Mouse (Mus musculus) layer of hippocampus, adult 2 months (tissue): ENCODE measurements at regions not wholly inside any gene's neighbourhood (a gene's known extent, or its start where the extent isn't known, plus 50 kb on each side); places are given as distances from the start of the nearest gene placed in this dataset.

ENCODE experiments used
- DNase-seq, 2 experiments: peaks; one replicate each; pipeline ENCODE4 v3.0.0; 2022; ENCODE audit warnings: low spot score in 2 of 2
- H3K27ac ChIP-seq: fragments of 200-600 bp; 2 replicates; pipeline ENCODE4 v1.8.1; 2022
- H3K4me3 ChIP-seq: fragments of 200-600 bp; 2 replicates; pipeline ENCODE4 v1.8.1; 2022; ENCODE audit warnings: mild to moderate bottlenecking
- CTCF ChIP-seq: fragments of 200-600 bp; conservative IDR thresholded peaks from 2 replicates; pipeline ENCODE4 v1.8.1; 2022; ENCODE audit warnings: antibody characterized with exemption, mild to moderate bottlenecking, moderate library complexity

GRCm38 (mm10) chr1:49082555-49082954 lies 1817.9 kb upstream of the Tmeff2 start:
- TF ChIP-seq CTCF: no peak
- no peak for DNase-seq
- no peak overlapping the region for H3K4me3 ChIP-seq
- H3K27ac ChIP-seq: no peak overlapping the region

DNA sequence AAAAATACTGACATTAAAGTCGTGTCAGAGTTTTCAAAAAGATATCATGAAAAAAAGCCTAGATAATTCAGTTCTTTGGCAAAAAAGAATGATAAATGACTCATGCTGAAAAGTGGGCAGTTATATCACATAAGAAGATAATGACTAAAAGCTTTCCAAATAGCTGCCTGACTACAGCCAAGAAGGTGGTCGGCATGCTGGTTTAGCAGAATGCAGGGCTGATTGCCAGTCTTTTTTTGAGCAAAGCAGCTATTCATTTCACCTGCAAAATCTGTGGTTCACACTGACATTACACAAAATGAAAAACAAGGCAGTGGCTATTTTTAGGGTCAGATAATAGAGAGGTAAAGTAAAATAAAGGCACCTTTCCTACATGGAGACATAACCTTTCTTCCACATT lies 1800.9 kb upstream of the Tmeff2 start:
- Histone ChIP-seq H3K27ac (0 out of 2 replicates have a peak overlapping the region, but pooled peaks have one; percentile 24), H3K4me3 (no peak overlapping the region)
- no peak for DNase-seq
- no peak for TF ChIP-seq CTCF

DNA sequence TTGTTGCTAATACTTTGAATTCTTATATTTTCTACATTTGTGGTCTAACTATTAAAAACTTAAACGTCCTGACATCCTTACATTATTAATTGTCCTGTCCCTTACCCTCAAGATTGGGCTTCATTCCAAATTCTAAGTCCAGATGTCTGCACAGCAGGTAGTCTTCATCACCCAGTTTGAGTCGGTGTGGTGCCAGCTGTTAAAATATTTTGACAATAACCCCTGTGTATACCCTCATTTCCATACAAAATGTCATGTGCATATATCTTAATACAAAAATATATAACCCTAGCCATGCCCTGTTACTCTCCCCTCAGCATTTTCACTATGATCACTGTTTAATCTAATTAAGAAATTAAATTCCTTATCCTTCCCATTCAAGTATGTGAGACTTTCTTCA lies 1791.4 kb upstream of the Tmeff2 start:
- Histone ChIP-seq H3K4me3 (no peak overlapping the region), H3K27ac (no peak overlapping the region)
- DNase-seq: no peak
- no peak for TF ChIP-seq CTCF

GRCm38 (mm10) chr1:49109511-49109910 lies 1790.9 kb upstream of the Tmeff2 start:
- TF ChIP-seq CTCF: no peak
- Histone ChIP-seq H3K4me3 (no peak overlapping the region), H3K27ac (no peak overlapping the region)
- DNase-seq: no peak
